Mouse (Mus musculus) embryonic fibroblast, embryonic 13.5 days (primary cell): ENCODE results near the gene Sbno2.

Experiments used
- CTCF ChIP-seq: IDR thresholded peaks from 2 replicates; pipeline ENCODE4 v1.5.1; 2011; ENCODE audit warnings: mild to moderate bottlenecking, control low read depth, low read length, moderate library complexity, borderline replicate concordance; ENCODE audit not compliant: insufficient read depth
- POLR2A ChIP-seq: IDR thresholded peaks from 2 replicates; pipeline ENCODE4 v1.6.1; 2011; ENCODE audit warnings: low read depth, mild to moderate bottlenecking, control low read depth, low read length, moderate library complexity

GRCm38 (mm10) chr10:80089146-80089545 is 16.2 kb downstream of the Sbno2 start:
- TF ChIP-seq POLR2A (no peak), CTCF (no peak)
